In genomic region chr8:120737166-120737565, GRCm38 (mm10) we compare ENCODE assay signal across 8 mouse cellular contexts. TPM values are rescaled to one million over a fixed set of nuclear protein-coding genes. Genes with fewer than 3 reads are reported as not detected.
DNase-seq lines count a peak whose midpoint lies in the region; ATAC-seq and TF ChIP-seq lines count a peak whose summit lies in the region.

No protein-coding gene starts in this region.

- H3K4me1 ChIP-seq in heart, embryonic 14.5 days (ENCODE audit: control insufficient read depth in 2 of 2, insufficient read depth in 2 of 2, low read length in 2 of 2): peaks cover 5% of the 10 kb centered on the region in 2 experiments; a peak in 2 of 4 replicates
- no peaks in the 10 kb centered on the region; the same call in 1 of the 2 replicates for H3K4me1 ChIP-seq in midbrain, postnatal 0 days (ENCODE audit: insufficient read depth, low read length)
- peaks cover 17% of the 10 kb centered on the region for H3K4me1 ChIP-seq in midbrain, embryonic 13.5 days (replicated peaks)
- H3K4me1 ChIP-seq in intestine, embryonic 15.5 days (replicated peaks): peaks cover 27% of the 10 kb centered on the region
- peaks cover 14% of the 10 kb centered on the region for H3K4me1 ChIP-seq in stomach, embryonic 16.5 days (ENCODE audit: control insufficient read depth, insufficient read depth, low read length)
- no peaks in the 10 kb centered on the region for H3K4me1 ChIP-seq in cerebellum, adult 2 months (ENCODE audit: control insufficient read depth, insufficient read depth, low read length)

- no peak for ATAC-seq in heart, embryonic 14.5 days (ENCODE audit: insufficient number of reproducible peaks, insufficient read depth, low FRiP score, low read depth)
- ATAC-seq in midbrain, postnatal 0 days (ENCODE audit: low FRiP score): no peak
- ATAC-seq in midbrain, embryonic 13.5 days: no peak
- ATAC-seq in intestine, embryonic 15.5 days: no peak
- no peak for ATAC-seq in stomach, embryonic 16.5 days (ENCODE audit: insufficient read depth, low FRiP score)

- H3K27me3 ChIP-seq in heart, embryonic 14.5 days (ENCODE audit: control insufficient read depth, insufficient read depth, low read length): peaks cover 42% of the 10 kb centered on the region
- H3K27me3 ChIP-seq in midbrain, postnatal 0 days (ENCODE audit: insufficient read depth, low read length): peaks cover 14% of the 10 kb centered on the region
- H3K27me3 ChIP-seq in midbrain, embryonic 13.5 days: peaks cover 50% of the 10 kb centered on the region
- peaks cover 6% of the 10 kb centered on the region; the same call in 1 of the 2 replicates for H3K27me3 ChIP-seq in intestine, embryonic 15.5 days (replicated peaks)
- no peaks in the 10 kb centered on the region for H3K27me3 ChIP-seq in stomach, embryonic 16.5 days (ENCODE audit: control insufficient read depth, insufficient read depth, low read length)
- H3K27me3 ChIP-seq in cerebellum, adult 2 months (ENCODE audit: control insufficient read depth, insufficient read depth, low read length): no peaks in the 10 kb centered on the region; the same call in 1 of the 2 replicates

- DNase-seq in heart, adult 8-10 months (ENCODE audit: low spot score): no peak
- DNase-seq in midbrain, postnatal 0 days (ENCODE audit: low spot score): no peak
- no peak for DNase-seq in cerebellum, adult 2 months
- DNase-seq in kidney, adult 11 months: no peak

- no peak overlapping the region for H3K27ac ChIP-seq in heart, embryonic 14.5 days (replicated peaks in 1 of 2; ENCODE audit: control insufficient read depth in 1 of 2, insufficient read depth in 1 of 2, low read depth in 2 of 2, low read length in 2 of 2)
- H3K27ac ChIP-seq in midbrain, postnatal 0 days (ENCODE audit: low read depth, low read length): no peak overlapping the region
- H3K27ac ChIP-seq in midbrain, embryonic 13.5 days: no peak overlapping the region
- no peak overlapping the region for H3K27ac ChIP-seq in intestine, embryonic 15.5 days
- H3K27ac ChIP-seq in stomach, embryonic 16.5 days (ENCODE audit: low read length): no peak overlapping the region
- H3K27ac ChIP-seq in cerebellum, adult 2 months (ENCODE audit: insufficient read depth, low read length): no peak overlapping the region

- peak overlapping the region; percentile 93 for H3K4me2 ChIP-seq in heart, embryonic 14.5 days (ENCODE audit: low read length)
- H3K4me2 ChIP-seq in midbrain, postnatal 0 days (ENCODE audit: low read depth, low read length, poor library complexity, severe bottlenecking): peak overlapping the region; percentile 96; the same call in 1 of the 2 replicates
- no peak overlapping the region; the same call in 1 of the 2 replicates for H3K4me2 ChIP-seq in midbrain, embryonic 13.5 days (replicated peaks)
- H3K4me2 ChIP-seq in intestine, embryonic 15.5 days (replicated peaks): peak overlapping the region; percentile 97
- H3K4me2 ChIP-seq in stomach, embryonic 16.5 days (ENCODE audit: low read depth, low read length): peak overlapping the region; percentile 100

- no peak for TF ChIP-seq POLR2A in cerebellum, adult 2 months (IDR thresholded peaks at IDR 0.05; ENCODE audit: borderline replicate concordance, insufficient read depth, low read length)

- H3K36me3 ChIP-seq in heart, embryonic 14.5 days (ENCODE audit: control insufficient read depth, insufficient read depth, low read length): no peaks in the 10 kb centered on the region
- H3K36me3 ChIP-seq in midbrain, postnatal 0 days (ENCODE audit: insufficient read depth, low read length): no peaks in the 10 kb centered on the region
- no peaks in the 10 kb centered on the region for H3K36me3 ChIP-seq in midbrain, embryonic 13.5 days
- H3K36me3 ChIP-seq in intestine, embryonic 15.5 days: no peaks in the 10 kb centered on the region
- no peaks in the 10 kb centered on the region for H3K36me3 ChIP-seq in stomach, embryonic 16.5 days (ENCODE audit: control insufficient read depth, insufficient read depth, low read length)

- no peaks in the 10 kb centered on the region for H3K9me3 ChIP-seq in heart, embryonic 14.5 days (ENCODE audit: control insufficient read depth, low read length)
- H3K9me3 ChIP-seq in midbrain, postnatal 0 days (ENCODE audit: low read length): no peaks in the 10 kb centered on the region
- H3K9me3 ChIP-seq in midbrain, embryonic 13.5 days: no peaks in the 10 kb centered on the region
- no peaks in the 10 kb centered on the region for H3K9me3 ChIP-seq in intestine, embryonic 15.5 days
- H3K9me3 ChIP-seq in stomach, embryonic 16.5 days (replicated peaks; ENCODE audit: control insufficient read depth, low read length): no peaks in the 10 kb centered on the region

- peak overlapping the region; percentile 63; the same call in 1 of the 2 replicates for H3K9ac ChIP-seq in heart, embryonic 14.5 days (ENCODE audit: low read length)
- H3K9ac ChIP-seq in midbrain, postnatal 0 days (replicated peaks; ENCODE audit: low read length, poor library complexity, severe bottlenecking): no peak overlapping the region
- no peak overlapping the region for H3K9ac ChIP-seq in midbrain, embryonic 13.5 days (replicated peaks)
- H3K9ac ChIP-seq in intestine, embryonic 15.5 days: peak overlapping the region; percentile 42
- H3K9ac ChIP-seq in stomach, embryonic 16.5 days (ENCODE audit: low read length): peak overlapping the region; percentile 62; the same call in 1 of the 2 replicates

- WGBS in heart, embryonic 14.5 days: 50% methylated on average over 7 of the region's 7 CpGs
- WGBS in midbrain, postnatal 0 days: 61% methylated on average over 7 of the region's 7 CpGs
- 54% methylated on average over 7 of the region's 7 CpGs for WGBS in midbrain, embryonic 13.5 days
- 57% methylated on average over 7 of the region's 7 CpGs for WGBS in intestine, embryonic 15.5 days
- WGBS in stomach, embryonic 16.5 days: 57% methylated on average over 7 of the region's 7 CpGs
- 85% methylated on average over 7 of the region's 7 CpGs for WGBS in cerebellum, adult 2 months

- H3K4me3 ChIP-seq in heart, embryonic 14.5 days (ENCODE audit: control insufficient read depth in 1 of 2, insufficient read depth in 1 of 2, low read depth in 1 of 2, low read length in 2 of 2): peak overlapping the region; percentile 2 to 48; a peak in 3 of 4 replicates
- H3K4me3 ChIP-seq in midbrain, postnatal 0 days (ENCODE audit: low read depth, low read length): no peak overlapping the region
- no peak overlapping the region for H3K4me3 ChIP-seq in midbrain, embryonic 13.5 days (replicated peaks)
- peak overlapping the region; percentile 52 for H3K4me3 ChIP-seq in intestine, embryonic 15.5 days (replicated peaks)
- H3K4me3 ChIP-seq in stomach, embryonic 16.5 days (replicated peaks; ENCODE audit: low read length): peak overlapping the region; percentile 64
- H3K4me3 ChIP-seq in cerebellum, adult 2 months (replicated peaks; ENCODE audit: insufficient read depth, low read depth, low read length): no peak overlapping the region

- no peak for TF ChIP-seq CTCF in midbrain, postnatal 0 days (IDR thresholded peaks at IDR 0.05)
- TF ChIP-seq CTCF in cerebellum, adult 2 months (IDR thresholded peaks at IDR 0.05; ENCODE audit: borderline replicate concordance, insufficient read depth, low read depth, low read length): no peak

RNA-seq across cellular contexts. Expression of gene Irf8, which starts 1.0 kb away (rescaled TPM):
- 7.5 and 8.5 TPM in 2 replicates for polyA plus RNA-seq in heart, embryonic 14.5 days (2014; fragmentation: Nextera tagmentation; extraction: Ambion mirVana)
- 1 to 10 TPM; 2.6 to 4.0 (median 4.0) TPM for total RNA-seq in heart, adult 8-10 months (2022)
- 3.2 and 3.5 TPM in 2 replicates for total RNA-seq in midbrain, postnatal 0 days (2014; rRNA removed)
- polyA plus RNA-seq in midbrain, postnatal 0 days (2015; fragmentation: Nextera tagmentation; extraction: Ambion mirVana): 5.0 and 5.7 TPM in 2 replicates
- 3.5 and 3.9 TPM in 2 replicates for polyA plus RNA-seq in midbrain, embryonic 13.5 days (2015; fragmentation: Nextera tagmentation; extraction: Ambion mirVana)
- polyA plus RNA-seq in intestine, embryonic 15.5 days (2015; fragmentation: Nextera tagmentation; extraction: Ambion mirVana): 41.9 and 46.6 TPM in 2 replicates
- 22.3 and 25.4 TPM in 2 replicates for polyA plus RNA-seq in stomach, embryonic 16.5 days (2015; fragmentation: Nextera tagmentation; extraction: Ambion mirVana)
- 1.8 and 2.0 TPM in 2 replicates for polyA plus RNA-seq in cerebellum, adult 2 months (2012; rRNA removed)

Comparison
In these comparisons a context has a peak if more than half of its experiments do, and no peak if none do; other contexts are left out.
1. H3K4me3 ChIP-seq: peak in heart, embryonic 14.5 days (2 of 2), intestine, embryonic 15.5 days (single experiment) and stomach, embryonic 16.5 days (single experiment); none in midbrain, postnatal 0 days (single experiment), midbrain, embryonic 13.5 days (single experiment) and cerebellum, adult 2 months (single experiment).
2. H3K9ac ChIP-seq: peak in heart, embryonic 14.5 days (single experiment), intestine, embryonic 15.5 days (single experiment) and stomach, embryonic 16.5 days (single experiment); none in midbrain, postnatal 0 days (single experiment) and midbrain, embryonic 13.5 days (single experiment).